Mouse (Mus musculus): ENCODE measurements at regions not wholly inside any gene's neighbourhood (a gene's known extent, or its start where the extent isn't known, plus 50 kb on each side); places are given as distances from the start of the nearest gene placed in this dataset.

DNA sequence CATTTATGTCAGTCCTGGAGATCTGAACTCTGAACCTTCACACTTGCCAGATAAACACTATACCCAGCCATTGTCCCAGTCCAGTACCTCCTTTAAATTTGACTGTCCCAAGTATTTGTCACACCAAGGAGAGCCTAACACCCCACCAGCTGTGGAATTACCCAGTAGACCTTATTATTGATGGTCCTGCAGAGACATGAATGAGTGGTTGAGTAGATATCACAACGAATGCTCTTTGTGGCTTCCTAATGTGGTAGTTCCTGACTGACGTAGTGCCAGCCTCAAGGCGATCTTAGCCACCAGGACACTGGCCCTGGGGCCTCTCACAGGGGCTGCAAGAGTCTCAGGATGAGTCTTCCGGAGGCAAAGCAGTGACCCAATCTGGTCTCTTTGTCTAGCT, 142.9 kb upstream of the Hs6st1 start:
- no peaks in the 10 kb centered on the region for H3K36me3 ChIP-seq
- H3K27me3 ChIP-seq (ENCODE audit: insufficient read depth, poor library complexity, severe bottlenecking) = no peaks in the 10 kb centered on the region
- 91% methylated on average over 4 of the region's 4 CpGs for WGBS
- H3K27ac ChIP-seq = peak overlapping the region; percentile 45; the same call in 1 of the 2 replicates
- H3K4me1 ChIP-seq (replicated peaks) = peaks cover 14% of the 10 kb centered on the region
- H3K4me3 ChIP-seq = no peak overlapping the region
- H3K9me3 ChIP-seq = no peaks in the 10 kb centered on the region
- no peak for DNase-seq (ENCODE audit: low spot score)

DNA sequence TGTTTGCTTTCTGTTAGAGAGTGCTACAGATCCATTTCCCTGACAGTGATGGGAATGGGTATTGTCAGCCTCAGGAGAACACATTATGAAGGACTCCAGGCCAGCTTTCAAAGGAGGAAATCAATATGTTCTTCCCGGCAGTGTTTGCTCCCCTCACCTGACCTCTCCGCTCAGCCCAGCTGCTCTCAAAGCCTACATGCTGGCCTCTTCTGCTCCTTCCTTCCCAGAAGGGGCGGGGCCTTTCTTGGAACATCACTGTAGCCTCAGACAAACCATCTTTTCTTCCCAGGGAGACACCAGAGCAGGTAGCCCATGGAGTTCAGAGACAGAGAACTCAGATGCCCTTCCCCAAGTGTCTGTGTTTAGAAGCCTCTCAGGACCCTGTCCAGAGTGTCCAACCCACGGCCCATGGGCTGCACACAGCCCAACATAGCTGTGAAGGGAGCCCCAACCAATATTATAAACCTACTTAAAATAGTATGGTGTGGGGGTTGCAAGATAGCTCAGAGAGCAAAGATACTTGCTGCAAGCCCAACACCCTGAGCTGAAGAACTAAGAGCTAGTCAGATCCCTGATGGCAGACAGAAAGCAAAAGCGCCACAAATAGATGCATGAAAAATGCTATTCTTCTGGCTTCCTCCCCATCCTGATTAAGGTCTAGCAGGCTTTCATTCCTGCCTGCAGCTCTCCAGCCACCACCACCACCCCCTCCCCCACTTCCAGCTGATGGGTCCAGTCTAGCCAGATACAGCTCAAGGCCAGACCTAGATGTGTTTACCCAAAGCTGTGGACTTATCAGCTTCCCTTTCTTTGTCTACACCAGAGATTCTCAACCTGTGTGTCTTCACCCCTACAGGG, 141.8 kb upstream of the Hs6st1 start:
- H3K9me3 ChIP-seq = no peaks in the 10 kb centered on the region
- no peak for DNase-seq (ENCODE audit: low spot score)
- peak overlapping the region; percentile 45; the same call in 1 of the 2 replicates for H3K27ac ChIP-seq
- no peaks in the 10 kb centered on the region for H3K27me3 ChIP-seq (ENCODE audit: insufficient read depth, poor library complexity, severe bottlenecking)
- H3K36me3 ChIP-seq = no peaks in the 10 kb centered on the region
- H3K4me1 ChIP-seq (replicated peaks) = peaks cover 14% of the 10 kb centered on the region
- H3K4me3 ChIP-seq = no peak overlapping the region
- 71% methylated on average over 5 of the region's 5 CpGs for WGBS

DNA sequence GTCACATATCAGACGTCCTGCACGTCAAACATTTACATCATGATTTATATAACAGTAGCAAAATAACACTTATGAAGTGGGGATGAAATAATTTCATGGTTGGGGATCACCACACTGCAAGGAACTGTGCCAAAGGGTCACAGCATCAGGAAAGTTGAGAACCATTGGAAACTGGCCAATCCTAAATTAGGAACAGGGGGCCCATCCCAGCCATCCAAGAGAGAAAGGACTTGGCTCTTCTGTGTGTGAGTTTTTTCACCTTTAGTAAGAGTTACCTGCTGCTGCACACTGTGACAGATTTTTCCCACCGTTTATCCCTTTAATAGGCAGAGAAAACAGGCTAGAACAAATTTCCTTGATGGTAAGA, 141.2 kb upstream of the Hs6st1 start:
- H3K27ac ChIP-seq = peak overlapping the region; percentile 1; the same call in 1 of the 2 replicates
- no peaks in the 10 kb centered on the region for H3K27me3 ChIP-seq (ENCODE audit: insufficient read depth, poor library complexity, severe bottlenecking)
- H3K9me3 ChIP-seq = no peaks in the 10 kb centered on the region
- H3K36me3 ChIP-seq = no peaks in the 10 kb centered on the region
- H3K4me1 ChIP-seq (replicated peaks) = peaks cover 14% of the 10 kb centered on the region
- WGBS = 83% methylated on average over 3 of the region's 3 CpGs
- no peak for DNase-seq (ENCODE audit: low spot score)
- H3K4me3 ChIP-seq = no peak overlapping the region

DNA sequence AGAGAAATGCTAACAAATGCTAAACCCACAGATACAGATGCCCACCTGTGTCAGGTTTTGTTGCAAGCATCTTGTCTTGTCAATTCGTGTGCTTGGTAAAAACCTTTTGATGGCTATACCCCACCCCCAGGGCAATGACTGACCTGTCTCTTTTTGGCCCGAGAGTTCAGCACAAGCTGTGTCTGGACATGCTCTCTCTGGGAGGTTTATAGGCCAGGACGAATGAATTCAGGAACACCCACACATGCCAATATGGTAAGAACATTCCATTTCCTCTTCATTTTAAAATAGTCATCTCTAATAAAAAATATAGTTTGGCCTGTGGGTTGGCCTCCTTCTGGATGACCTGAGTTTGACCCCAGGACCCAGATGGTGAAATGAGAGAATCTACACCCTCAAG, 137.8 kb upstream of the Hs6st1 start:
- WGBS = 71% methylated on average over 3 of the region's 3 CpGs

DNA sequence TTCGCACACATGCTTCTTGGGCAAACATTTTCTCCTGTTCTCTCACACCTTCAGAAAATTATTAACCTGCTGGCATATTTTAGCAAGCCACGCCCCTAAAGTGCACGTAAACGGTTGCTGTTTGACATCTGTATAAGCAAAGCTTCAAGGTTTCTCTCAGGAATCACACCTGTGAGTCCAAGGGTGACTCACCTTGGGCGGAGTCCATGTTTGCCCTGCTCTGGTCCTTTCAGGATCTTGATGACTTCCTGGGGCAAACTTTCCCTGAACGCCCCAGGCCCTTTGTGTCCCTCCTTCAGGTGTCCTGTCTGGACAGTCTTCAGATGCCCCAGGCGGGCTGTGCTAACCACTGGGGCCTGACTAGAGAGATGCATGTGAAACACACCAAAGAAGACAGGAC, 137.1 kb upstream of the Hs6st1 start:
- Histone ChIP-seq H3K4me1 (replicated peaks) (peaks cover 9% of the 10 kb centered on the region), H3K27me3 (ENCODE audit: insufficient read depth, poor library complexity, severe bottlenecking) (no peaks in the 10 kb centered on the region), H3K9me3 (no peaks in the 10 kb centered on the region), H3K36me3 (no peaks in the 10 kb centered on the region), H3K27ac (no peak overlapping the region), H3K4me3 (no peak overlapping the region)
- 89% methylated on average over 7 of the region's 7 CpGs for WGBS
- no peak for DNase-seq (ENCODE audit: low spot score)

More for the DNA sequence above, 137.8 kb upstream of the Hs6st1 start:
- Histone ChIP-seq H3K9me3 (no peaks in the 10 kb centered on the region), H3K4me3 (no peak overlapping the region), H3K27ac (no peak overlapping the region), H3K27me3 (ENCODE audit: insufficient read depth, poor library complexity, severe bottlenecking) (no peaks in the 10 kb centered on the region), H3K36me3 (no peaks in the 10 kb centered on the region), H3K4me1 (replicated peaks) (peaks cover 14% of the 10 kb centered on the region)
- no peak for DNase-seq (ENCODE audit: low spot score)

DNA sequence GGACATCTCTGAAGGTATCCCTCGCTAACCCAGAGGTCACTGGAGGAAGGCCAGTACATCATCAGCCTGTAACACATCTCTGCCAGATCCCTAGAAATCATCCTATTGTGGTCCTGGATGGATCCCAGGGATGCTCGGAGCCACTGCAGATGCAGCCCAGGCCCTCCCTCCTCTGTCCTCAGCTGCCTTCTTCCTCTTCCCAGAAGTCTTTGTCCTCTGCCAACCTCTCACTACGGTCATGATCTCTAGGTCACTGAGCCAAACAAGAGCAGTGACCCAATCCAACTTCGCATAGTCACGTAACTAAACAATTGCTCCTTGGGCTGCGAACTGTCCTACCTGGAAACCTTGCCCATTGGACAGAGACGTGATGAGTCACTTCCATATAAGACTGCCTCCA, 134.7 kb upstream of the Hs6st1 start:
- no peaks in the 10 kb centered on the region for H3K36me3 ChIP-seq
- H3K27ac ChIP-seq = no peak overlapping the region
- 78% methylated on average over 7 of the region's 7 CpGs for WGBS
- no peak for DNase-seq (ENCODE audit: low spot score)
- H3K27me3 ChIP-seq (ENCODE audit: insufficient read depth, poor library complexity, severe bottlenecking) = no peaks in the 10 kb centered on the region
- no peaks in the 10 kb centered on the region for H3K9me3 ChIP-seq
- H3K4me3 ChIP-seq = no peak overlapping the region
- H3K4me1 ChIP-seq (replicated peaks) = no peaks in the 10 kb centered on the region

DNA sequence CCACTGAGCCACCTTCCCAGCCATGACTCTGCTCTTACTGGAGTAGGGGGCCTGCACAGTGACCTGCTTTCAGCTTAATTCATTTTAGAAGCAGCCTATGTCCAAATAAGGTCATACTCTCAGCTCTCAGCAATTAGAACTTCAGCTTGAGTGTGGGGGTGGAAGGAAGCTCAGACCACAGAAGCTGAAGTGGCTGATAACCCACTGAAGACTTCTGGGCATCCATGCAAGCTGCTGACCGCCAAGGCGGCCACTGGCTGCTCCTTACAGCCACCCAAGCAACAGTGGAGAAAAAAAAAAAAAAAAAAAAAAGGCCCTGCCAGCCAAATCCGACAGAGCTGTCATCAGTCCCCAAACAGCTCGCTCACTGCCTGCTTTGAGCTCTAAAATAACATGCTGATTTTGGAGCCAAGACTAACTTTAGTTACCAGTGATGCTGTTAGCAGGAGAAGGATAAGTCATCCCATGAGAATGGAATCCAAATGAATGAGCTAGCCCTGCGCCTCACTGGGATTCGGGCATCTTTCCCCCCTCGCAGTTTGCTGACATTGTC, 133.0 kb upstream of the Hs6st1 start:
- no peaks in the 10 kb centered on the region for H3K36me3 ChIP-seq
- no peaks in the 10 kb centered on the region for H3K4me1 ChIP-seq (replicated peaks)
- no peaks in the 10 kb centered on the region for H3K9me3 ChIP-seq
- H3K27ac ChIP-seq = no peak overlapping the region
- DNase-seq (ENCODE audit: low spot score) = no peak
- WGBS = 65% methylated on average over 7 of the region's 7 CpGs
- H3K27me3 ChIP-seq (ENCODE audit: insufficient read depth, poor library complexity, severe bottlenecking) = no peaks in the 10 kb centered on the region
- no peak overlapping the region for H3K4me3 ChIP-seq

DNA sequence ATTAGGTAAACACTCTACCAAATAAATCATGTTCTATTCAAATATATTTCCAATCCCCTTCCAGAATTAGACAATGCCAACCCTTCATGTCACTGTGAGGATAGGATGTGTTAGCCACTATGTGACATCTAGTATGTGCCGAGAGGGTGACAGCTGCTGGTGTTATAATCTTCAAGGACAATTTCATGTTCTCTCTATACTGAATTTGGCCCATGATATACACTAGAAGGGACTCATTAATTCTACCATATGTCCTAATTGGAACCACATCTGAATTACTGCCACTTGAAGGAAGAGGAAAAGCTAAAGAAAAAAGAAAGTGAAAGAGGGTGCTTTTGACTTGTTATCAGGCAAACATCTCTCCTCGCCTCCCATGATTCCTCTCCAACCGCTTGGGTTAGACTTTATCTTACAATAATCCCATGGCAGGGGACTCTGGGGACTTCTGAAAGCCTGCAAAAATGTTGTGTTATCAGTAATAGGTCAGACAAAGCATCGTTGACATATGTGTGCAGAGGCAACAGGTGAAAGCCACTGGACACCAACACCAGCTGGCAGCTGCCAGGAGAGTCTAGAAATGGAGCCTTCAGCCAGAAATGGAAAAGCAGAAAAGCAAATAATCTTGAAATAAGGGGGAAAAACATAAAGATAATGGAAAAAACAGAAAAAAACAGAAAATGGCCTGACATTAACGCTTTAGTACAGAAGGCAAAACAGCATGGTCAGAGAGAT, 131.7 kb upstream of the Hs6st1 start:
- H3K9me3 ChIP-seq = no peaks in the 10 kb centered on the region
- no peaks in the 10 kb centered on the region for H3K27me3 ChIP-seq (ENCODE audit: insufficient read depth, poor library complexity, severe bottlenecking)
- peaks cover 5% of the 10 kb centered on the region for H3K4me1 ChIP-seq (replicated peaks)
- H3K36me3 ChIP-seq = no peaks in the 10 kb centered on the region
- H3K4me3 ChIP-seq = no peak overlapping the region
- no peak for DNase-seq (ENCODE audit: low spot score)
- 89% methylated on average over 5 of the region's 5 CpGs for WGBS
- H3K27ac ChIP-seq = no peak overlapping the region

DNA sequence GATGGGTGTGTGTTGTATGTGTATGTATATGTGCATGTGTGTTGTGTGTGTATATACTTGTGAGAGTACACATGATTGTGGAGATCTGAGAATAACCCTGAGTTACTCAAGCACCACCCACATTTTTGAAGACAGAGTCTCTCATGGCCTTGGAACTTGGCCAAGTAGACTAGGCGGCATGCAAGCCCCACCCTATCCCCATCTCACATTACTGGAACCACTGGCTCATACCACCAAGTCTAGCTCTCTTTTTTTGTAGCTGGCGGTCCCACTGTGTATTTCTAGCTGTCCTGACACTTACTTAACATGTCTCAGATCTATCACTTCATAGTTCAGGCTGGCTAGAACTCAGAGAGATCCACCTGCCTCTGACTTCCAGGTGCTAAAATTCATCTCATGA, 128.0 kb upstream of the Hs6st1 start:
- H3K4me3 ChIP-seq = no peak overlapping the region
- peaks cover 33% of the 10 kb centered on the region for H3K4me1 ChIP-seq (replicated peaks)
- H3K27ac ChIP-seq = no peak overlapping the region
- H3K36me3 ChIP-seq = no peaks in the 10 kb centered on the region
- WGBS = 89% methylated on average over 2 of the region's 2 CpGs
- H3K9me3 ChIP-seq = no peaks in the 10 kb centered on the region
- no peak for DNase-seq (ENCODE audit: low spot score)
- H3K27me3 ChIP-seq (ENCODE audit: insufficient read depth, poor library complexity, severe bottlenecking) = no peaks in the 10 kb centered on the region

DNA sequence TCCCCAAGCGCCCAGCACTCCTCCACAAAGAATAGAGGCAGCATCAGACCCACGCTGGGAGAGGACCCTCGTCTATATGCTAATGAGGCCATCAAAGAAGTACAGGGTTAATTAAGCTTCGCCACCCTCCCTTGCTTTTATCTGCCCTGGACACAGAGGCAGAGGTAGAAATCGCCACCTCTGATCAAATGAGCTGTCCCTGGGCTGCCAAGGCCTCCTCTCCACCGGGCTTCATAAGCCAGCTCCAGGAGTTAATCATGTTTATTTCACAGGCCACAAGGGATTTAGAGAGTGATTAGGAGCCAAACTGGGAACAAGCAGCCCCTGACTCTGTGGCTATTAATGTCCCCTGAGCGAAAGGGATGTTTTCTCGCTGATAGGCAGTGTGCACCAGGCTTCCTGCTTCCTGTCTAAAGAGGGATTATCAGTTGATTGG, 126.5 kb upstream of the Hs6st1 start:
- no peak overlapping the region for H3K4me3 ChIP-seq
- 20% methylated on average over 8 of the region's 8 CpGs for WGBS
- no peak for DNase-seq (ENCODE audit: low spot score)

DNA sequence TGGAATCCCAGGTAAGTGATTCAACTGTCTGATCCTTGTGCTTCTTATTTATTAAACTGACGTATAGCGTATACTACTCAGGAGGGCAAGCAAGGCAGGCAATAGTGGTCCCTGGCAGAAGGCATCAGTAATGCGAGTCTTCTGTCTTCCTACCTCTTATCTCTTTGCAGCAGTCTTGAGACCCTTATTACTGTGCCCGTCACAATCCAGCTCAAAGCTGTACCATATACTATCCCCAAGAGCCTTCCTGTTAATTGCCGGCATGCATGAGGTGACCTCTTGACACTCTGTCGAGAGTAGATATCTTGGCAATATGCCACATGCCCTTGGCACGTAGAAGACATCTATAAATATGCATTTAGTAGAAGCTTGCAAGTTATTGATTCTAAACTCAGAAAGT, 126.0 kb upstream of the Hs6st1 start:
- Histone ChIP-seq H3K9me3 (no peaks in the 10 kb centered on the region), H3K27me3 (ENCODE audit: insufficient read depth, poor library complexity, severe bottlenecking) (no peaks in the 10 kb centered on the region), H3K4me1 (replicated peaks) (peaks cover 34% of the 10 kb centered on the region), H3K36me3 (no peaks in the 10 kb centered on the region), H3K4me3 (no peak overlapping the region), H3K27ac (0 out of 2 replicates have a peak overlapping the region, but pooled peaks have one; percentile 77)
- 76% methylated on average over 7 of the region's 7 CpGs for WGBS
- DNase-seq (ENCODE audit: low spot score) = no peak

More for the DNA sequence above, 126.5 kb upstream of the Hs6st1 start:
- Histone ChIP-seq H3K27ac (peak overlapping the region; percentile 77), H3K27me3 (ENCODE audit: insufficient read depth, poor library complexity, severe bottlenecking) (no peaks in the 10 kb centered on the region), H3K9me3 (no peaks in the 10 kb centered on the region), H3K36me3 (no peaks in the 10 kb centered on the region), H3K4me1 (replicated peaks) (peaks cover 34% of the 10 kb centered on the region)

DNA sequence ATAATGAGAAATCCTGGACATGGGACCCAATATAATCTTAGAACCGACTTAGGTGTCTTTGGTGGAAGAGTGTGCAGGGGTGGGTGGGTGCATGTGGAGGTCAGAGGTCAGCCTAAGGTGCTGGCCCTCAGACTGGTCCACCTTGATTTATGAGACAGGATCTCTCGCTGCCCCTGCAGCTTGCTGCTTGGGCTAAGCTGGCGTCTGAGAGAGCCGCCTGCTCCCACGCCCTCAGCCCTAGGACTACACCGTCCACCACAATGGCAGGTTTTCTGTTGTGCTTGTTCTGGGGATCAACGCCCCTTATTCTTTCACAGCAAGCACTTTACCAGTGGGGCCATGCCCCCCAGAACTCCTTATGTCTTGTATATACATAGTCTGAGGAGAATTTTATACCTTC, 124.4 kb upstream of the Hs6st1 start:
- Histone ChIP-seq H3K4me3 (no peak overlapping the region), H3K36me3 (no peaks in the 10 kb centered on the region), H3K9me3 (no peaks in the 10 kb centered on the region), H3K27ac (peak overlapping the region; percentile 70), H3K4me1 (replicated peaks) (peaks cover 34% of the 10 kb centered on the region), H3K27me3 (ENCODE audit: insufficient read depth, poor library complexity, severe bottlenecking) (no peaks in the 10 kb centered on the region)
- WGBS = 58% methylated on average over 7 of the region's 7 CpGs
- no peak for DNase-seq (ENCODE audit: low spot score)

DNA sequence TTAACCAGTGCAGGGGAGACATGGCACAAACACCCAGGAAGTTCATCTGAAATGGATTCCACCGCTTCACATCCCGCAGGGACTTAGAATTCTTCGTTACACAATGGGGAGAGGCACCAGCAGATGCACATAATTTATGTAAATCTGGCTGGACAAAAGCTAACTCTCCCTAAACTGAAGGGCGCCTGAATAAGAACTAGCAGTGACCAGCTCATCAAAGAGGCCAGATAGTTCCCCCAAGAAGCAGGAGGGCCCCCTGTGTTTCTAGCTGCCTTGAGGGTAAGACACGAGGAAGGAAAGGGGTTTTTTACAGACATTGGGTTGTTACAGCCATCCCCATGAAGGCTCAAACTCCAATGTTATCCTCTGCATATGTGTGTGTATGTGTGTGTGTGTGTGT, 123.8 kb upstream of the Hs6st1 start:
- H3K27ac ChIP-seq = peak overlapping the region; percentile 74
- 27% methylated on average over 5 of the region's 5 CpGs for WGBS

More for the DNA sequence above, 123.8 kb upstream of the Hs6st1 start:
- peaks cover 34% of the 10 kb centered on the region for H3K4me1 ChIP-seq (replicated peaks)
- no peak for DNase-seq (ENCODE audit: low spot score)
- H3K9me3 ChIP-seq = no peaks in the 10 kb centered on the region
- no peak overlapping the region for H3K4me3 ChIP-seq
- no peaks in the 10 kb centered on the region for H3K27me3 ChIP-seq (ENCODE audit: insufficient read depth, poor library complexity, severe bottlenecking)
- no peaks in the 10 kb centered on the region for H3K36me3 ChIP-seq
